In the genomic region with DNA sequence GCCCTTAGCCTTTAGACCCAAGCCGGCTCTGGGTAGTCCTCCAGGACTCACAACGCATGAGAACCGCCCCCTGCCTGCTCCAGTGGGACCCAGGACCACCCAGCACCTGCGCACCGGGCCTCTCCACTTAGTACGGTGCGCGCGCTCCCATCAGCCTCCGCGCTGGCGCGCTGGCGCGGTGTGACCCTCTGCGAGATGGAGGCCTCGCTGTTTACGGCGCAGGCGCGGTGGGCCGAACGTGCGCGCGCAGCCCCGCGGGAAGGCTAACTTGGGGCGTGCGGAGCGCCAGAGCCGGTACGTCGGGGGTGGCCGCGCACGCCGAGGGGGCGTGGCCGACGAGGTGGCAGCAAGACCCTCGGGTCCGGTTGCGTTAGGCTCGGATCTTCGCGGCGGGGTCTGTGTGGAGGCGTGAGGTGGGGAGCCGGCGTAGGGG, we compare ENCODE assay signal across 8 mouse cellular contexts. TPM values are rescaled to one million over a fixed set of nuclear protein-coding genes. Genes with fewer than 3 reads are reported as not detected.
DNase-seq lines count a peak whose midpoint lies in the region; ATAC-seq and TF ChIP-seq lines count a peak whose summit lies in the region.

A gene (plus strand): TSS at position 156 of the 433 bp plus-strand sequence.
A gene (plus strand): TSS at position 344 of the 433 bp plus-strand sequence.

- H3K9me3 ChIP-seq in embryonic facial prominence, embryonic 15.5 days (replicated peaks), result no peaks in the 10 kb centered on the region
- no peaks in the 10 kb centered on the region for H3K9me3 ChIP-seq in kidney, embryonic 14.5 days (ENCODE audit: control insufficient read depth, low read length)
- no peaks in the 10 kb centered on the region for H3K9me3 ChIP-seq in limb, embryonic 15.5 days

- H3K4me2 ChIP-seq in embryonic facial prominence, embryonic 15.5 days (replicated peaks), result peak within 1 kb of the TSS; percentile 84
- H3K4me2 ChIP-seq in kidney, embryonic 14.5 days (replicated peaks; ENCODE audit: low read depth, low read length), result peak within 1 kb of the TSS; percentile 77
- H3K4me2 ChIP-seq in limb, embryonic 15.5 days, result peak within 1 kb of the TSS; percentile 80

- peak within 1 kb of the TSS; percentile 69 for H3K9ac ChIP-seq in embryonic facial prominence, embryonic 15.5 days
- peak within 1 kb of the TSS; percentile 68 for H3K9ac ChIP-seq in kidney, embryonic 14.5 days (ENCODE audit: low read depth, low read length)
- peak within 1 kb of the TSS; percentile 75 for H3K9ac ChIP-seq in limb, embryonic 15.5 days

- peak; percentile 95 for TF ChIP-seq POLR2A in bone marrow, adult 2 months (IDR thresholded peaks at IDR 0.05; ENCODE audit: borderline replicate concordance, control insufficient read depth, low read depth, low read length)

- ATAC-seq in embryonic facial prominence, embryonic 15.5 days (ENCODE audit: insufficient number of reproducible peaks, low FRiP score, low TSS enrichment, low read depth), result peak; percentile 97
- ATAC-seq in kidney, embryonic 14.5 days (ENCODE audit: low FRiP score, low TSS enrichment), result peak; percentile 96
- ATAC-seq in limb, embryonic 15.5 days (ENCODE audit: insufficient number of reproducible peaks, low FRiP score, low TSS enrichment, low read depth), result peak; percentile 96

- no peak for TF ChIP-seq CTCF in bone marrow, adult 2 months (IDR thresholded peaks at IDR 0.05; ENCODE audit: control insufficient read depth, insufficient read depth, low read length)

- H3K27me3 ChIP-seq in embryonic facial prominence, embryonic 15.5 days, result no peaks in the 10 kb centered on the region
- H3K27me3 ChIP-seq in kidney, embryonic 14.5 days (ENCODE audit: control insufficient read depth, insufficient read depth, low read length), result no peaks in the 10 kb centered on the region
- H3K27me3 ChIP-seq in limb, embryonic 15.5 days, result no peaks in the 10 kb centered on the region

- H3K36me3 ChIP-seq in embryonic facial prominence, embryonic 15.5 days, result peaks cover 14% of the 10 kb centered on the region
- H3K36me3 ChIP-seq in kidney, embryonic 14.5 days (ENCODE audit: control insufficient read depth, insufficient read depth, low read length), result peaks cover 17% of the 10 kb centered on the region
- peaks cover 23% of the 10 kb centered on the region for H3K36me3 ChIP-seq in limb, embryonic 15.5 days

- peak within 1 kb of the TSS; percentile 76 for H3K27ac ChIP-seq in bone marrow, adult 2 months (ENCODE audit: control insufficient read depth, insufficient read depth, low read depth, low read length, poor library complexity)
- peak within 1 kb of the TSS; percentile 91 for H3K27ac ChIP-seq in embryonic facial prominence, embryonic 15.5 days (replicated peaks)
- H3K27ac ChIP-seq in kidney, embryonic 14.5 days (ENCODE audit: low read depth, low read length), result peak within 1 kb of the TSS; percentile 78
- peak within 1 kb of the TSS; percentile 88 for H3K27ac ChIP-seq in limb, embryonic 15.5 days

- H3K4me1 ChIP-seq in bone marrow, adult 2 months (ENCODE audit: control insufficient read depth, insufficient read depth, low read length), result peaks cover 4% of the 10 kb centered on the region; the same call in 1 of the 2 replicates
- peaks cover 26% of the 10 kb centered on the region for H3K4me1 ChIP-seq in embryonic facial prominence, embryonic 15.5 days
- 0 out of 2 replicates have a peak, but pooled peaks cover 15% of the 10 kb centered on the region for H3K4me1 ChIP-seq in kidney, embryonic 14.5 days (ENCODE audit: control insufficient read depth, insufficient read depth, low read length)
- H3K4me1 ChIP-seq in limb, embryonic 15.5 days, result peaks cover 30% of the 10 kb centered on the region

- H3K4me3 ChIP-seq in bone marrow, adult 2 months (replicated peaks; ENCODE audit: control insufficient read depth, low read depth, low read length), result peak within 1 kb of the TSS; percentile 70
- H3K4me3 ChIP-seq in embryonic facial prominence, embryonic 15.5 days (replicated peaks), result peak within 1 kb of the TSS; percentile 62
- H3K4me3 ChIP-seq in kidney, embryonic 14.5 days (ENCODE audit: low read length), result peak within 1 kb of the TSS; percentile 74
- H3K4me3 ChIP-seq in limb, embryonic 15.5 days, result peak within 1 kb of the TSS; percentile 65

- DNase-seq in 416B (ENCODE audit: low read depth), result peak; percentile 94
- DNase-seq in heart, adult 9 months (ENCODE audit: low spot score in 2 of 2), result peak; percentile 95
- peak; percentile 56 to 80 for DNase-seq in monocyte, adult 2 months (ENCODE audit: low read depth in 1 of 2, low spot score in 2 of 2)
- DNase-seq in spleen, postnatal 36 days (ENCODE audit: low spot score in 2 of 2), result peak; percentile 94 to 96

- WGBS in bone marrow, adult 2 months, result 2% methylated on average over 51 of the region's 51 CpGs
- WGBS in embryonic facial prominence, embryonic 15.5 days, result 0% methylated on average over 38 of the region's 51 CpGs
- WGBS in kidney, embryonic 14.5 days, result under 1% methylated on average over 51 of the region's 51 CpGs
- under 1% methylated on average over 51 of the region's 51 CpGs for WGBS in limb, embryonic 15.5 days

RNA-seq across cellular contexts. Expression of the first gene that starts in this region (rescaled TPM):
- 2.6 and 11.3 TPM in 2 replicates for polyA plus RNA-seq in bone marrow, adult 2 months (2011; ENCODE audit: insufficient read depth, insufficient read length, low replicate concordance, missing spikeins)
- 15.1 and 18.7 TPM in 2 replicates for polyA plus RNA-seq in embryonic facial prominence, embryonic 15.5 days (2015; fragmentation: Nextera tagmentation; extraction: Ambion mirVana)
- polyA plus RNA-seq in kidney, embryonic 14.5 days (2014; fragmentation: Nextera tagmentation; extraction: Ambion mirVana), result 16.3 and 18.0 TPM in 2 replicates
- polyA plus RNA-seq in limb, embryonic 15.5 days (2015; fragmentation: Nextera tagmentation; extraction: Ambion mirVana), result 20.5 and 20.9 TPM in 2 replicates

RNA-seq across cellular contexts. Expression of the second gene that starts in this region (rescaled TPM):
- 1.5 TPM in 1 of 2 replicates, not detected in the other for polyA plus RNA-seq in bone marrow, adult 2 months (2011; ENCODE audit: insufficient read depth, insufficient read length, low replicate concordance, missing spikeins)
- 3.5 and 4.5 TPM in 2 replicates for polyA plus RNA-seq in embryonic facial prominence, embryonic 15.5 days (2015; fragmentation: Nextera tagmentation; extraction: Ambion mirVana)
- 1.9 and 3.0 TPM in 2 replicates for polyA plus RNA-seq in kidney, embryonic 14.5 days (2014; fragmentation: Nextera tagmentation; extraction: Ambion mirVana)
- 3.4 and 4.2 TPM in 2 replicates for polyA plus RNA-seq in limb, embryonic 15.5 days (2015; fragmentation: Nextera tagmentation; extraction: Ambion mirVana)

Comparison
In these comparisons a context has a peak if more than half of its experiments do, and no peak if none do; other contexts are left out.
1. Peak in every context shown above with its lines: DNase-seq, ATAC-seq, H3K4me3 ChIP-seq and H3K27ac ChIP-seq.